Mouse (Mus musculus) adrenal gland, postnatal 36 days (tissue): ENCODE data around the gene Wfdc3. TPM values are rescaled to one million over a fixed set of nuclear protein-coding genes. Genes with fewer than 3 reads are reported as not detected.

Experiments used
- DNase-seq, 2 experiments: peaks; one replicate each; pipeline ENCODE4 v3.0.0; 2021; ENCODE audit warnings: mixed read lengths in 1 of 2
- total RNA-seq, 2 experiments: library from RNA; stranded (reverse); gene quantifications; 2 replicates each; pipeline ENCODE4 v1.2.3; 2021

Gene Wfdc3
- total RNA-seq, 2 experiments from 2014 or later: 0.26 to 0.36 TPM

DNA sequence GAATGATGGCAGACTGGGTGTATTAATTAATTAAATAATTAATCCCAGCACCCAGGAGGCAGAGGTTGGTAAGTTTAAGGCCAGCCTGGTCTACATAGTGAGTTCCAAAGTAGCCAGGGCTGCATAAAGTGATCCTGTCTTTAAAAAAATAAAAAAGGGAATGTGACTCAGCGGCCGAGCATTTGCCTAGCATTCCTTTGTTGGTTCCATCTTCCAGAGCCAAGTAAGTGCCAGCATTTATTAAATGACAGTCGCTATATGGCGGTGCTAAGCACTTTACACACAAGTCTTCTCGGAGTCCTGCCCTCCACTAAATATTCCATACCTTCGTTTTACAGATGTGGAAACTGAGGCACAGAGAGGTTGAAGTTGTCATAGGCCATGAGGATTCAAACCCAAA, 30.4 kb upstream of the Wfdc3 start:
- DNase-seq: no peak

GRCm38 (mm10) chr2:164773989-164774364, 28.2 kb upstream of the Wfdc3 start:
- no peak for DNase-seq

- DNase-seq: no peak
Measured at GRCm38 (mm10) chr2:164773229-164773988, 27.7 kb upstream of the Wfdc3 start.

DNA sequence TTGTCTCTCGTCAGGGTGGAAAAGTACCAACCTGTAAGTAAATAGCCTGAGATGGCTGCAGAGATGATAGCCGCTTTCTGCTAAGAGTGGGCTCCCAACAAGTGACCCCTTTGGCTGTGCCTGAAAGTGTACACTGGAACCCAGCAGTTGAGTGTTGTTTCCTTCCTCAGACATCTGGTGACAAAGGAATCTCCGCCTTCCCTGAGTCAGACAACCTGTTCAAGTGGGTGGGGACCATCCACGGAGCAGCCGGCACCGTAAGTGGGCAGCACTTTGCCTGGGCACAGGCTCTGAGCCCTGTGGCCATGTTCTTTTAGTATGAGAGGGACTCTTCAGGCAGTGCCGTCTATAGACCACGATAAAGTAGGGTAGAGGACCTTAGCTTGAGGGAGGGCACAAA, 25.4 kb upstream of the Wfdc3 start:
- DNase-seq: no peak

- no peak for DNase-seq
Measured at GRCm38 (mm10) chr2:164770279-164770678, 24.5 kb upstream of the Wfdc3 start.

DNA sequence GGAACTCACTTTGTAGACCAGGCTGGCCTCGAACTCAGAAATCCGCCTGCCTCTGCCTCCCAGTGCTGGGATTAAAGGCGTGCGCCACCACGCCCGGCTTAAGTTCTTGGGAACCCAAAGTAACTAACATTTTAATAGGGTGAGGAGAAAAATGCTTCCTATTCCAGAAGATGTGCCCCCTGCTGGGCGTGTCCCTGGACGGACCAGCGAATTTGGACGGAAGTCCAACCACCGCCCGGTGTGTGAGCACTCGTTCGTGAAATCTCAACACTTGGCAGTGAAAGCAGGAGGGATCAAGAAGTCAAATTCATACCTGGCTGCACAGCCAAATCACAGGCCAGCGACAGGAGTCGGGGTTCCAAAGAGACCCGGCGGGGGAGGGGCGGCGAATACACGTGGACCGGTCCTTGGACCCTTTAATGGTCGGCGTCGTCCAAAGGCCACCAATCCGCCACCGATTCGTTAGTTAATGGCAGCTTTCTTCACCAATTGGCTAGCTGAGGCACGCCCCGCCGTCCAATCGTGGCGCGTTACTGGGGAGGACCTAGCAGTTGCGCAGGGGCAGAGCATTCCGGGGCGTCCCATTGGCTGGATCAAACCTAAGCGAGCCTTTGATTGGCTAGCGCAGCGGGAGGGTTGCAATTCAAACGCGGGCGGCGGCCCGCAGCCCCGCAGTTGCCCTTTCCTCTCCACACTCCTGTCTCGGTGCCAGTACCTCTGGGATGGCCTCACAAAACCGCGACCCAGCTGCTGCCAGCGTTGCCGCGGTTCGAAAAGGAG, 23.7 kb upstream of the Wfdc3 start, which contains the start of gene Ube2c:
TSS of gene Ube2c (plus strand) at position 641 of the 780 bp plus-strand sequence.
- DNase-seq: peak; percentile 96 to 98

GRCm38 (mm10) chr2:164767812-164768540, 22.2 kb upstream of the Wfdc3 start:
- no peak for DNase-seq

- no peak for DNase-seq
Measured at GRCm38 (mm10) chr2:164765841-164766240, 20.1 kb upstream of the Wfdc3 start.

DNA sequence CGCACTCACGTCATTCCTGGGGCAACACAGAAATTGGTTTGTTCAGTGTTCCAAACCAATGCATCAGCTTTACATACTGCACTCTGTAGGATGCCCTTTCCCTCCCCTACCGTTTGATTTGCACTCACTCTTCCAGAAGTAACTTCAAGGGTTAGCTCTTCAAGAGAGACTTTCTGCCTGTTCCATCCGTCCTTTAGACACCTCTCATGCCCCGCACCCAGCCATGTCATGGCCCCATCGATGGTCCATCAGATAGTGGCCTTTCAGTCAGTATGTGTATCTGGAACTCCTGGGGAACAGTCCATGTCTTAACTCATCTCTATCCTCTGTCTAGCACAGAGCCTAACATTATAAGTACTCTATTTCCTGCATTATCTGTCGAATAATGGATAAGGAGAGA, 16.9 kb upstream of the Wfdc3 start:
- DNase-seq: no peak

DNA sequence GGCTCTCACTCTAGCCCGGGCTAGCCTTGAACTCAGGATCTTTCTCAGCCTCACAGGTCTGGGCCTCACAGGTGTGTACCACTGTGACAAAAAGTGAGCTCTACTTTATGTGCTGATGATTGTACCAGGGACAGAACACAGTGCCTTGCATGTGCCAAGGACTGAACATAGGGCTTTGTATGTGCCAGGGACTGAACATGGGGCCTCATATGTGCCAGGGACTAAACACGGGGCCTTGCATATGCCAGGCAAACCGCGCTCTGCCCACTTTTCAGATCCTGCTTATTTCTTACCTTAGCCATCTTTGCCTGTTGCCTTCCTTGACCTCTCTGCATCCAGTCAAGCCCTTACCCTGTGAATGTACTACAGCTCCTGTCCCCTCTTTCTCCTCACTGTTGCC, 16.2 kb upstream of the Wfdc3 start:
- DNase-seq: no peak

GRCm38 (mm10) chr2:164761502-164761901, 15.8 kb upstream of the Wfdc3 start:
- DNase-seq: no peak

GRCm38 (mm10) chr2:164760059-164760833, 14.5 kb upstream of the Wfdc3 start:
- DNase-seq: no peak

GRCm38 (mm10) chr2:164758692-164759091, 13.0 kb upstream of the Wfdc3 start:
- no peak for DNase-seq

DNA sequence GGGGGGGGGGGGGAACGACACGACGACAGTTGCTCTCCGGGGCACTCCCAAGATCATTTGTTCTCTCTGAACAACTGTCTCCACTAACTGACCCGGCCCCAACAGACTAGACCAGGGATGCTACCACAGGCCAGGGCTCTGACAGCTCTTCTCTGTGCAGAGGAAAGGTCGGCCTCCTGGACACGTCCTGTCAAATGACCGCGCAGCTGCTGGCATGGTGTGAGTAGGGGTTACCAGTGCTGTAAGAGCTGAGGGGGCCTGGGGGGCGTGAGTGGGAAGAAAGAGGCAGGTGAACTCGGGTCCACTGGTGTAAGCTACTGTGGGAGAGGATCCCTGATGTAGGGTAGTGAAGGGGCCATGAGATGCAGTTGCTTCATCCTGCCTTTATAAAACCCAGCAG, 12.1 kb upstream of the Wfdc3 start:
- no peak for DNase-seq

DNA sequence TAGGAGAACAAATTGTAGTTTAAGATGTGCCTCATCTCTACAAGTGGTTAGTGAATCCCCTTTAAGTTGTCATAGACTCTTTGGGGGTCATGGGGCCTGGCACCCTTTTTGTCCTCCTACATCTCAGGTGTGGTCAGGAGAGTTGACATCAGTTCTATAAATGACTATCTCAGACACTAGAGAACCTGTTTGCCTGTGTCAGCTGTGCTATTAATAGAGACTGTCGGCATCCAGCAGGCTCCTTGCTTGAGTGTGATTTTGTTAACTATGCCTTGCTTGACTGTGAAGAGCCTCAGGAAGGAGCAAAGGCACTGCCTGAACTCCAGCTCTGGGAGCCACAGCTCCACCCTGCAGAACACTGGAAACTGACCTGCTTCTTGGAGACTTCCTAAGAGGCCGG, 9.1 kb upstream of the Wfdc3 start:
- no peak for DNase-seq

GRCm38 (mm10) chr2:164754105-164754504, 8.4 kb upstream of the Wfdc3 start:
- no peak for DNase-seq

DNA sequence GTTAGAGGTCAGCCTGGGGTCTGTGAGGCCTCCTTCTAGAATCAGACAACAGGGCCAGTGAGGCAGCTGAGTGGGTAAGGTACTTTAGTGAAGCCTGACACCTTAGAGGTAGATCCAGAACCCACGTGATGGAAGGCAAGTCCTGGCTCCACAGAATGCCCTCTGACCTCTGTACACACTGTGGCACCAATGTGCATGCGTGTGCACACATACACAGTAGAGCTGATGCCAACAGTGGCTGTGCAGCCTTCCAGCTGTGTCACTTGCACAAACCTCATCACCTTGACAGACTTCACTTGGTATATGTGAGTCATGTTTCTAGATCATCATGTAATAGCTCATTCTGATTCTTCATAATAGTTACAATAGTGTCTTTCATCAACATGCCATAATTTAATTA, 6.7 kb upstream of the Wfdc3 start:
- peak in 1 of 2 experiments; percentile 33 for DNase-seq

DNA sequence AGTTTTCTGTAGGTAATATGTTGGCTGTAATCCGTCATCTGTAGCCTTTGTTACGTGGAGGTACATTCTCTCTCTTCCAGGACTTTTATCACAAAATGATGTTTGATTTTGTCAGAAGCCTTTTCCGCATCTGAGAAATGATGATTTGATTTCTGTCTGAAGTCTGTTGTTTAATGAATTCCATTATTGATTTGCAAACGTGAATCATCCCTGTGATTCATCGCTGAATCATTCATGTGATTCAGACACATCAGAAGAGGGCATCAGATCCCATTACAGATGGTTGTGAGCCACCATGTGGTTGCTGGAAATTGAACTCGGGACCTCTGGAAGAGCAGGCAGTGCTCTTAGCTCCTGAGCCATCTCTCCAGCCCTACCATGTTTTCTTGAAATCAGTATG, 3.3 kb upstream of the Wfdc3 start:
- no peak for DNase-seq

DNA sequence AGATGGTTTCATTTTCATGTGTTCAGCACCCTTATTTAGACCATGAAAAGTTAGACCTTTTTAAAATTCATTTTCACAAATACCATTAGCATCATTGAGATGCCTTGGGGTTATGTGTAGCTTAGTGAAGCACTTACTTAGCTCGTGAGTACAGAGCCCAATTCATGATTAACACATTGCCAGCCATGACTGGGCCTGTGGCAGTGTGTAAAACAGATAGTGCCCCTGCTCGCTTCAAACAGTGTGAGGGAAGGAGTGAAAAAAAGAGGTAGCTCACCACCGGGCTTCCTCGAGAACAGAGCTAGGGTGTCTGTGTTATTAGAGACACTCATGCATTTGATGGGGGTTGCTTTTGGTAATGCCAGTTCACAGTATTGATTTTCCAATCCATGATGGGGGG, 2.5 kb upstream of the Wfdc3 start:
- no peak for DNase-seq

GRCm38 (mm10) chr2:164746693-164747092, 962 bp upstream of the Wfdc3 start:
- no peak for DNase-seq

DNA sequence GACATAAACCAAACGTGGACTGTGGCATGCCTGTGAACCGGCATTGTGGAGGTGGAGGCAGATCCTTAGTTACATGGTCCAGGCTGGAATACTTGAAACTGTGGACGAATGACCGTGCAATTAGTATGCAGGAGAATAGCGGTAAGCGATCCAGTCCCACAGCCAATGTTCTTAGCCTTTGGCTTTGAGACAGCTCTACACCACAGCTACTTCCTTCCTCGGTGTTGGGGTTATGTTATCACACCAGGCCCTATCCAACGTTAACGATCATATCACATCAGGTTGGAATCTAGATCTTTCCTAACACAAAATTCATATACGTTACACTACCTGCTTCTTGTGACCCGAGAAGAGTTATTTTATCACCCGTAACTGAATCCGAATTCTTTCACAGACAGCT, 744 bp downstream of the Wfdc3 start:
- no peak for DNase-seq

DNA sequence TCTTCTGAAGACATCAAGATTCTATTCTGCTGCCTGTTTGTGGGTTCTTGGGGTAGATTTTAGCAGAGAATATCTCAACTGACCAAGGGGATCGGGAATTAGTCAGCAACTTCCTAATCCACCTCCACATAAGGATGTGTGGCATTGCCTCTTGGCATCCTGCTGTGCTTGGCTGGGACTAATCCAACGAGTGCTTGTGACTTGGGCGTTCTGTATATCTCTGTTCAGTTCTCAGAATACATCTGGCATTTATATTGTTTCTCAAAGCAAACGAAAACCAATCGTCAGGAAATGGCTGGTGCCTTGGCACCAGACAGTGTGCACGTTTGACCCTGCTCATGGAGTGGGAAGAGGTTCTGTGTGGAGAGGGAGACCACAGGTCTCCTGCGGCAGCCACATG, 5.9 kb downstream of the Wfdc3 start:
- no peak for DNase-seq
